Mouse (Mus musculus) olfactory bulb, adult 2 months (tissue): Measurements from ENCODE around the gene AI661453.

Experiments
- CTCF ChIP-seq: fragments of 200-500 bp; IDR thresholded peaks from 2 replicates; pipeline ENCODE4 v1.5.1; 2012; ENCODE audit warnings: low read depth, mild to moderate bottlenecking, low read length, moderate library complexity; ENCODE audit not compliant: insufficient read depth
- POLR2A ChIP-seq: fragments of 200-500 bp; IDR thresholded peaks from 2 replicates; pipeline ENCODE4 v1.6.1; 2012; ENCODE audit warnings: mild to moderate bottlenecking, low read depth, low read length, moderate library complexity; ENCODE audit not compliant: insufficient read depth

- TF ChIP-seq CTCF (no peak), POLR2A (no peak)
These were observed 68.5 kb downstream of the AI661453 start, which contains the start of gene Ccnd3 for GRCm38 (mm10) chr17:47504941-47505346.
